Mouse (Mus musculus) CD8-positive naive resting alpha-beta T cell, adult 2 months (primary cell): ENCODE data around the gene B4galt5.

ENCODE experiments used
- DNase-seq, 2 experiments: peaks; one replicate each; pipeline ENCODE4 v3.0.0; 2022; ENCODE audit warnings: low read depth in 2 of 2, low spot score in 2 of 2

B4galt5 gene

GRCm38 (mm10) chr2:167334312-167334711 is 14.7 kb downstream of the B4galt5 start:
- DNase-seq = no peak

- no peak for DNase-seq
Observed at GRCm38 (mm10) chr2:167333450-167333849, 15.5 kb downstream of the B4galt5 start.

GRCm38 (mm10) chr2:167332336-167332987 is 16.5 kb downstream of the B4galt5 start:
- DNase-seq = no peak

GRCm38 (mm10) chr2:167331432-167331921 is 17.5 kb downstream of the B4galt5 start:
- DNase-seq = no peak

GRCm38 (mm10) chr2:167330581-167330980 is 18.4 kb downstream of the B4galt5 start:
- no peak for DNase-seq

- no peak for DNase-seq
Observed at GRCm38 (mm10) chr2:167329478-167330262, 19.3 kb downstream of the B4galt5 start.

GRCm38 (mm10) chr2:167328340-167328739 is 20.6 kb downstream of the B4galt5 start:
- DNase-seq = no peak

GRCm38 (mm10) chr2:167326582-167326981 is 22.4 kb downstream of the B4galt5 start:
- DNase-seq = no peak

GRCm38 (mm10) chr2:167324151-167324930 is 24.6 kb downstream of the B4galt5 start:
- DNase-seq = no peak

- no peak for DNase-seq
Observed at GRCm38 (mm10) chr2:167323116-167323515, 25.9 kb downstream of the B4galt5 start.

GRCm38 (mm10) chr2:167321372-167321771 is 27.6 kb downstream of the B4galt5 start:
- DNase-seq = no peak

GRCm38 (mm10) chr2:167318981-167319380 is 30.0 kb downstream of the B4galt5 start:
- DNase-seq = no peak

GRCm38 (mm10) chr2:167316724-167317187 is 32.2 kb downstream of the B4galt5 start:
- DNase-seq = no peak

GRCm38 (mm10) chr2:167314491-167314890 is 34.5 kb downstream of the B4galt5 start:
- DNase-seq = no peak

GRCm38 (mm10) chr2:167313501-167314326 is 35.3 kb downstream of the B4galt5 start:
- peak in 1 of 2 experiments; percentile 11 for DNase-seq

- no peak for DNase-seq
Observed at GRCm38 (mm10) chr2:167310121-167310520, 38.9 kb downstream of the B4galt5 start.

GRCm38 (mm10) chr2:167309286-167309685 is 39.7 kb downstream of the B4galt5 start:
- no peak for DNase-seq

- DNase-seq = no peak
Observed at GRCm38 (mm10) chr2:167307716-167308115, 41.3 kb downstream of the B4galt5 start.

GRCm38 (mm10) chr2:167306626-167307541 is 42.1 kb downstream of the B4galt5 start:
- no peak for DNase-seq

- DNase-seq = no peak
Observed at GRCm38 (mm10) chr2:167306273-167306594, 42.7 kb downstream of the B4galt5 start.
